Mouse (Mus musculus) thymus, adult 2 months (tissue): ENCODE data around the gene Gpr150.

Experiments
- CTCF ChIP-seq: fragments of 200-500 bp; IDR thresholded peaks from 2 replicates; pipeline ENCODE4 v1.5.1; 2012; ENCODE audit warnings: mild to moderate bottlenecking, control low read depth, low read length, moderate library complexity, borderline replicate concordance; ENCODE audit not compliant: control insufficient read depth, poor library complexity, insufficient read depth; ENCODE audit errors: extremely low read depth
- POLR2A ChIP-seq: fragments of 200-500 bp; IDR thresholded peaks from 2 replicates; pipeline ENCODE4 v1.6.1; 2012; ENCODE audit warnings: mild to moderate bottlenecking, low read length, control low read depth, moderate library complexity; ENCODE audit not compliant: control insufficient read depth, poor library complexity, insufficient read depth; ENCODE audit errors: extremely low read depth

DNA sequence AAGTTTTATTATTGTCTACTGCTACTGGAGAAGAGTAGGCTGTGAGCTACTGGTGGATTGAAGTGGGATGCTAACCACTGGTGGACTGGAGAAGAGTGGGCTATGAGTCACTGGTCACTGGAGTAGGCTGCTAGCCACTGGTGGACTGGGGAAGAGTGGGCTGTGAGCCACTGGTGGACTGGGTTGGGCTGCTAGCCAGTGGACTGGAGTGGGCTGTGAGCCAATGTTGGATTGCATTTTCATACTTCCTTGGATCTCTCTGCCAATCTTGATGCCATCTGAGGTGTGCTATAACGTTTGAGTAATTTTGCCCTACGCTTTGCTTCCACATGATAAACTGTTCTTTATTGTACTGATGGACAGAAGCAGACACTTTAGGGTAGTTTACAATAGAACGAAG lies 5.3 kb upstream of the Gpr150 start:
- no peak for TF ChIP-seq CTCF
- no peak for TF ChIP-seq POLR2A
